Mouse (Mus musculus): ENCODE results near the gene Lonp2. TPM values are rescaled to one million over a fixed set of nuclear protein-coding genes. Genes with fewer than 3 reads are reported as not detected.
A peak's percentile ranks its signal among the peaks of the same experiment; 100 is the strongest.

Lonp2 gene
- polyA plus RNA-seq, 1 experiment from 2014 or later = 72.5 TPM

DNA sequence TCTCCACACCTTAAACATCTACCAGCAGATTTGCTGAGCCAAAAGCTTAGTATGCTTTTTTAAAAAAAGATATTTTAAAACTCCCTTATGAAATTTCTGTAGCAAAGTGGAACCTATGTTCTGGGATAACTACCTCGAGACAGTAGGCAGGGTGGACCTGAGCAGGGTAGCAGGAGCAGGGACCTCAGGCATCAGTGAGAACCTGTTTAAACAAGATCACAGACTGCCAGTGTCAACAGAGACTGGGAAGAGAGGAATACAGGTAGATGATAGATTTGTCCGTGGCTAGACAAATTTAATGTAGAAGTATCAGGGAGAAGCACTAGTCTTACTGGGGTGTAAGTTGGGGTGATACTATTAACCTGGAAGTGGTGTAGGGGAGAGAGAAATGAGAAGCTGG lies 10.0 kb upstream of the Lonp2 start:
- Histone ChIP-seq H3K4me3 (ENCODE audit: low read length) (no peak overlapping the region), H3K27me3 (replicated peaks; ENCODE audit: control insufficient read depth, insufficient read depth, low read length) (no peaks in the 10 kb centered on the region), H3K27ac (ENCODE audit: low read length) (no peak overlapping the region), H3K9me3 (ENCODE audit: control insufficient read depth, low read length) (no peaks in the 10 kb centered on the region), H3K4me1 (ENCODE audit: control insufficient read depth, insufficient read depth, low read length) (no peaks in the 10 kb centered on the region), H3K4me2 (ENCODE audit: low read depth, low read length) (no peak overlapping the region), H3K9ac (ENCODE audit: low read depth, low read length) (no peak overlapping the region), H3K36me3 (ENCODE audit: control insufficient read depth, insufficient read depth, low read length) (no peaks in the 10 kb centered on the region)
- ATAC-seq = no peak
- WGBS = 59% methylated on average over 2 of the region's 2 CpGs

DNA sequence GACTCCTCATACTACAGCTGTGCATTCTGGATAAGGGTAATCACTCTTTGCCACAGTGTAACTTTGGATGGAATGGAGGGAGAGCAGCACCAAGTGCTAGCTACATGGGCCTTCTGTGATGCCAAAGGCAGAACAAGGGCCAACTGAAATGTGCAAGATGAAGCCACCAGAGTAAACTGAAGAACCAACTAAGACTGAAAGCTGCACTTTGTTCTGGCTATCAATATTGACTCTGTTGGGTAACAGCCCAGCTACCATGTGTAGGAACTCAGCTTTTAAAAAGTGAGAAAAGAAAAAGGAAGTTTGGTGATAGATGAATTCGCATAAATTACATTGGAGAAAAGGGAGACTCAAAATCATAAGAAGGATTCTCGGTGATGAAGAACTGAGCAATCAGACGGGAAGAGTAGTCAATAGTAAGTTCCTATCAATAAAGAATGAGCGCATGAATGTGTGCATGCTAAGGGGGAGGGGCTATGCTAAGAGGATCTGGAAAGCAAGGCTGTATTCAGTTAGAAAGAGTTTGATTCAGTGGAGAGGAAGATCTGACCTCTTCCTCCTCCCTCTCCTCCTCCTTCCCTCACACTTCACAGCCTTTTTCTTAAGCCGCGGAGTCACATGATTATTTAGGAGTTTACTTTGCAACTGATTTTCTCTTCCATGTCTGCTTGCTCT lies 8.6 kb upstream of the Lonp2 start:
- no peaks in the 10 kb centered on the region for H3K27me3 ChIP-seq (replicated peaks; ENCODE audit: control insufficient read depth, insufficient read depth, low read length)
- H3K27ac ChIP-seq (ENCODE audit: low read length) = no peak overlapping the region
- H3K4me2 ChIP-seq (ENCODE audit: low read depth, low read length) = no peak overlapping the region
- no peaks in the 10 kb centered on the region for H3K9me3 ChIP-seq (ENCODE audit: control insufficient read depth, low read length)
- no peaks in the 10 kb centered on the region for H3K36me3 ChIP-seq (ENCODE audit: control insufficient read depth, insufficient read depth, low read length)
- 84% methylated on average over 6 of the region's 6 CpGs for WGBS
- H3K4me3 ChIP-seq (ENCODE audit: low read length) = no peak overlapping the region
- no peaks in the 10 kb centered on the region for H3K4me1 ChIP-seq (ENCODE audit: control insufficient read depth, insufficient read depth, low read length)
- no peak overlapping the region for H3K9ac ChIP-seq (ENCODE audit: low read depth, low read length)
- ATAC-seq = no peak

DNA sequence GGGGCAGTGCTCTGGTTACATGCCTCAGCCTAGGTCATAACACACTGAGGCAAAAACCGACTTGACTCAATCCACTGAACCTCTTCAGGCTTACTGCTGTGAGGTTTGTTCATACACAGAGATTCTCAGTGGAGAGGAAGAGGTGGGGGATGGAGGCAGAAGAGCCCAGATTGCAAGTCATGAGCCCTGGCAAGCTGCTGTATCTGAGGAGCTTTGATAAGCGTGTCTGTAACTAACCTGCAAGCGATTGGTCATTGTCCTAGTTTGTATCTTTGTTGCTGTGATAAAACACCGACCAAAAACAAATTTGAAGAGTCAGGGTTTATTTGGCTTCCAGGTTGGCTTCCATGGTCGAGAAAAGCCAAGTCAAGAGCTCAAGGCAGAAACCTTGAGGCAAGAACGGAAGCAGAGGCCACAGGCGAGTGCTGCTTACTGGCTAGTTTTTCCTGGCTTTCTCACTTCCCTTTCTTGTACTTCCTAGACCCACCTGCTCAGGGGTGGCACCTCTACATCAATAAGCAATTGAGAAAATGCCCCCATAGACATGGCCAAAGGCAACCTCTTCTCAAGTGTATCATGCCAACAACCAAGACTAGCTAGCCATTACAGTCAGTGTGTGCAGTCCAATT lies 6.0 kb upstream of the Lonp2 start:
- Histone ChIP-seq H3K9me3 (ENCODE audit: control insufficient read depth, low read length) (no peaks in the 10 kb centered on the region), H3K4me1 (ENCODE audit: control insufficient read depth, insufficient read depth, low read length) (no peaks in the 10 kb centered on the region), H3K27me3 (replicated peaks; ENCODE audit: control insufficient read depth, insufficient read depth, low read length) (no peaks in the 10 kb centered on the region), H3K4me2 (ENCODE audit: low read depth, low read length) (no peak overlapping the region), H3K27ac (ENCODE audit: low read length) (no peak overlapping the region), H3K36me3 (ENCODE audit: control insufficient read depth, insufficient read depth, low read length) (no peaks in the 10 kb centered on the region), H3K4me3 (ENCODE audit: low read length) (no peak overlapping the region), H3K9ac (ENCODE audit: low read depth, low read length) (no peak overlapping the region)
- no peak for ATAC-seq
- WGBS = 67% methylated on average over 7 of the region's 7 CpGs

DNA sequence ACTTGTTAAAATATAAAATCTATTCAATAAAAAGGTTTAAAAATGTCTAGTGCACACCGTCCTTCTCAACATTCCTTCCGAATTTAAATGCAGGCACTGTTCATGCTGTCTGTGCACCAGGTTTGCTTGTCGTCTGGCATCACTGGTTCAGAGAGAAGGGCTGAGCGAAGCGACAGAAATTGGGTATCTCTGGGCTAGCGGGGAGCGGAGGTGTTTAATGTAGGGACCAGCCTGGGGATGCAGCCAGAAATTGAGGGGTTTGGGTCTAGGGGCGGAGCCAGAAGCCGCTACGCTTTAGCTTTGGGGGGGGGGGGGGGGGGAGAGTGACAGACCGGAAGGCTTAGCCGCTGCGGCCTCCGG lies 312 bp upstream of the Lonp2 start:
- peaks cover 10% of the 10 kb centered on the region for H3K4me1 ChIP-seq (ENCODE audit: control insufficient read depth, insufficient read depth, low read length)
- H3K9ac ChIP-seq (ENCODE audit: low read depth, low read length) = peak overlapping the region; percentile 67
- no peaks in the 10 kb centered on the region for H3K27me3 ChIP-seq (replicated peaks; ENCODE audit: control insufficient read depth, insufficient read depth, low read length)
- 2% methylated on average over 14 of the region's 14 CpGs for WGBS
- H3K27ac ChIP-seq (ENCODE audit: low read length) = no peak overlapping the region
- no peaks in the 10 kb centered on the region for H3K9me3 ChIP-seq (ENCODE audit: control insufficient read depth, low read length)
- no peaks in the 10 kb centered on the region for H3K36me3 ChIP-seq (ENCODE audit: control insufficient read depth, insufficient read depth, low read length)
- peak overlapping the region; percentile 94 for H3K4me3 ChIP-seq (ENCODE audit: low read length)
- H3K4me2 ChIP-seq (ENCODE audit: low read depth, low read length) = peak overlapping the region; percentile 60
- ATAC-seq = peak; percentile 76

DNA sequence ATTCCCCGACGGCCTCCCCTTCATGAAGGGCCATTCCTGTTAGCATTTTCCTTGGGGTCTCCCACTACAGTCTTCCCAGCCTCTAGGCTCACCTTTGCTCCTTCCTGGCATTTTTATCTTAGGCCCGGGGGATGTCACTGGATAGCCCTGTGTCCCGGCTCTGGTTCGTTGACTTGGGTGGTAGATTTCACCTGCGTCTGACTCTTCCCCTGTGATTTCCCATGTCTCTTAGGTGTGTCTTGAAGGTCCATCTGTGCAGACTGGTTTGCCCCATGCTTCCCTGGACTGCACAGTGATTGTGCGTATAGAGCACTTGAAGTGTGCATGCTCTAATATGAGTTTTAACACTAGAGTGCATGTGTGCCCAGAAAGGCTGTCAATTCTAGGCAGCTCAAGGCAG lies 1.1 kb downstream of the Lonp2 start:
- ATAC-seq = no peak
- Histone ChIP-seq H3K4me1 (ENCODE audit: control insufficient read depth, insufficient read depth, low read length) (peaks cover 10% of the 10 kb centered on the region), H3K27me3 (replicated peaks; ENCODE audit: control insufficient read depth, insufficient read depth, low read length) (no peaks in the 10 kb centered on the region), H3K9ac (ENCODE audit: low read depth, low read length) (peak overlapping the region; percentile 80), H3K4me2 (ENCODE audit: low read depth, low read length) (peak overlapping the region; percentile 74), H3K4me3 (ENCODE audit: low read length) (peak overlapping the region; percentile 94), H3K9me3 (ENCODE audit: control insufficient read depth, low read length) (no peaks in the 10 kb centered on the region), H3K36me3 (ENCODE audit: control insufficient read depth, insufficient read depth, low read length) (no peaks in the 10 kb centered on the region), H3K27ac (ENCODE audit: low read length) (no peak overlapping the region)
- 32% methylated on average over 7 of the region's 7 CpGs for WGBS

DNA sequence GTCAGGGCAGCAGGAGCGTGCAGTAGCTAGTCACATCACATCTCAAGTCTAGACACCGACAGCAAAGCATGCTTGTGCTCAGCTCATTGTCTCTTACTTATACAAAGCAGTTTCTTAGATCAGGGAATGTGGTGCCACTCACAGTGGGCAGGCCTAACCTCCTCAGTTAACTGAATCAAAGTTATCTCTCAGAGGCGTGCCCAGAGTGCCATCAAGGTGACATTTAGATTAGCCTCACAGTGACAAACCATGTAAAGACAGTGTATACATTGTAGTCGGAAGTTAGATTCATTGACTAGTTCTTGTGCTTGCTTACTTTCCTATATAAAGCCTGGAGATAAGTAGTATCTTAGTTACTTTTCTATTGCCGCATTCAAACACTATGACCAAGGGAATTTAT lies 6.4 kb downstream of the Lonp2 start:
- no peaks in the 10 kb centered on the region for H3K9me3 ChIP-seq (ENCODE audit: control insufficient read depth, low read length)
- no peak for ATAC-seq
- no peak overlapping the region for H3K9ac ChIP-seq (ENCODE audit: low read depth, low read length)
- 80% methylated on average over 5 of the region's 5 CpGs for WGBS
- H3K36me3 ChIP-seq (ENCODE audit: control insufficient read depth, insufficient read depth, low read length) = peaks cover 5% of the 10 kb centered on the region
- H3K4me3 ChIP-seq (ENCODE audit: low read length) = no peak overlapping the region
- no peak overlapping the region for H3K27ac ChIP-seq (ENCODE audit: low read length)
- H3K4me2 ChIP-seq (ENCODE audit: low read depth, low read length) = no peak overlapping the region
- peaks cover 5% of the 10 kb centered on the region for H3K4me1 ChIP-seq (ENCODE audit: control insufficient read depth, insufficient read depth, low read length)
- no peaks in the 10 kb centered on the region for H3K27me3 ChIP-seq (replicated peaks; ENCODE audit: control insufficient read depth, insufficient read depth, low read length)

DNA sequence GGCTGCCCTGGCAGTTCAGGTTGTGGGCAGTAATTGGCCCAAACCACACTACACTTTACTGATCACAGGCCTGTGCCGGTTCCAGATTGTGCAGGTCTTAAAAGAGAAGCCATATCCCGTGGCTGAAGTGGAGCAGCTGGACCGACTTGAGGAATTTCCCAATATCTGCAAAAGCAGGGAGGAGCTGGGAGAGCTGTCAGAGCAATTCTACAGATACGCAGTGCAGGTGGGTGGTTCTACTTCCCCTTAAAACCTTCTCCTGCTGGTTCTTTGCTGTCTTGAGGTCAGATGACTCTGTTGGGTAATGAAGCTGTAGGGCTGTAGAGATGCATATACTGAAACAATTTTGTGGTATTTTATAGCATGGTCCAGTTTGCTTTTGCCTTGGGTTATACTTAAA lies 7.6 kb downstream of the Lonp2 start:
- Histone ChIP-seq H3K4me3 (ENCODE audit: low read length) (no peak overlapping the region), H3K4me1 (ENCODE audit: control insufficient read depth, insufficient read depth, low read length) (peaks cover 3% of the 10 kb centered on the region; the same call in 1 of the 2 replicates), H3K4me2 (ENCODE audit: low read depth, low read length) (no peak overlapping the region), H3K27ac (ENCODE audit: low read length) (no peak overlapping the region), H3K27me3 (replicated peaks; ENCODE audit: control insufficient read depth, insufficient read depth, low read length) (no peaks in the 10 kb centered on the region), H3K9ac (ENCODE audit: low read depth, low read length) (no peak overlapping the region), H3K9me3 (ENCODE audit: control insufficient read depth, low read length) (no peaks in the 10 kb centered on the region), H3K36me3 (ENCODE audit: control insufficient read depth, insufficient read depth, low read length) (peaks cover 8% of the 10 kb centered on the region)
- 70% methylated on average over 4 of the region's 4 CpGs for WGBS
- ATAC-seq = no peak

DNA sequence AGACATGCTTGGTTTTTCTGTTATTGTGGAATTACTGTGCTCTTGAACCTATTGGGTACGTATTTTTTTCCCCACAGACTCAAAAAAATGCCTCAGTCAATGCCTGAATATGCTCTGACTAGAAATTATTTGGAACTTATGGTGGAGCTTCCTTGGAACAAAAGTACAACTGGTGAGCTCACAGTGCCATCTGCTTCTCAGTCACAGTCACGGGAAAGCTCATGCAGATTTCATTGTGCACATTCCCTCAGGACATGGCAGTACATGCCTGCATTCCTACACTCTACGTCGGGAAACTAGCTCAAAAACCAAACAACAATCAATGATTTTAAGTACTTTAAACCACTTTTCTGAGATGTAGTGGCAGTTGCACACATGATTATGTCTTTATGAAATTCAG lies 14.0 kb downstream of the Lonp2 start:
- Histone ChIP-seq H3K36me3 (ENCODE audit: control insufficient read depth, insufficient read depth, low read length) (peaks cover 15% of the 10 kb centered on the region), H3K9me3 (ENCODE audit: control insufficient read depth, low read length) (no peaks in the 10 kb centered on the region), H3K27ac (ENCODE audit: low read length) (no peak overlapping the region), H3K27me3 (replicated peaks; ENCODE audit: control insufficient read depth, insufficient read depth, low read length) (no peaks in the 10 kb centered on the region), H3K9ac (ENCODE audit: low read depth, low read length) (no peak overlapping the region), H3K4me3 (ENCODE audit: low read length) (no peak overlapping the region), H3K4me1 (ENCODE audit: control insufficient read depth, insufficient read depth, low read length) (no peaks in the 10 kb centered on the region), H3K4me2 (ENCODE audit: low read depth, low read length) (no peak overlapping the region)
- no peak for ATAC-seq
- 85% methylated on average over 4 of the region's 4 CpGs for WGBS

DNA sequence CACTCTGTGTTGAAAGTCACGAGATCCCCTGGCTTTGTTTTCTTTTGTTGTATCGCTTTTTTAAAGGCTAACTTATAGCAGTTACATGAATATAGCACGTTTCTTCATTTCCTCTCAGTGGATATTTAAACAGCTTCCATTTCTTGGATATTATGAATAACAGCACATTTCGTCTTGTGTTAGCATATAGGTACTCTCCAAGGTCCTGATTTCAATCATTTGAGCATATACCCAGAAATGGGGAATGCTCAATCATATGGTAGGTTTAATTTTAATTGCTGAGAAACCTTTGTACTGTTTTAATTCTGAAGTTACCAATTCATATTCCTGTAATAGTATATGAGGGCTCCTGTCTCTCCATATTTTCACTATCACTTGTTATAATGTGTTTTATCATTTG lies 15.1 kb downstream of the Lonp2 start:
- Histone ChIP-seq H3K36me3 (ENCODE audit: control insufficient read depth, insufficient read depth, low read length) (peaks cover 15% of the 10 kb centered on the region), H3K27me3 (replicated peaks; ENCODE audit: control insufficient read depth, insufficient read depth, low read length) (no peaks in the 10 kb centered on the region), H3K9ac (ENCODE audit: low read depth, low read length) (no peak overlapping the region), H3K4me1 (ENCODE audit: control insufficient read depth, insufficient read depth, low read length) (no peaks in the 10 kb centered on the region), H3K4me2 (ENCODE audit: low read depth, low read length) (no peak overlapping the region), H3K4me3 (ENCODE audit: low read length) (no peak overlapping the region), H3K27ac (ENCODE audit: low read length) (no peak overlapping the region), H3K9me3 (ENCODE audit: control insufficient read depth, low read length) (no peaks in the 10 kb centered on the region)
- WGBS = 85% methylated on average over 4 of the region's 4 CpGs
- ATAC-seq = no peak

DNA sequence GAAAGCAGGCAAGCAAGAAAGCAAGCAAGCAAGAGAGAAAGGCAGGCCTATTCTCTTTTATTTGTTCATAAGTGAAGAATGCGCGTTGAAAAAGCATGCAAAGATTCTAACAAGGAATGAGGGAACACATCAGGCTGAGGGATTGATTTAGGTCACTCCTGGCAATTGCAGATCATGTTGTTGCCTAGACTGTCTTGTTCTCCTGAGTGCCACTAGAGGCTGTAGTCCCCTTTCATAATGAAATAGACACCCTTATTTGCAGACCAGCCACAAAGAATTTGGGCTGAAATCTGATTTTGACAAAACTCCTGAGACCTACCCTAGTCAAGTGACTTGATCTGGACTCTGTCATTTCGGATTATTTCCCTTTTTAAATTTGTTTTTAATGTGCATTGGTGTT lies 18.8 kb downstream of the Lonp2 start:
- no peak for ATAC-seq
- H3K27ac ChIP-seq (ENCODE audit: low read length) = no peak overlapping the region

More for the DNA sequence above, 18.8 kb downstream of the Lonp2 start:
- Histone ChIP-seq H3K36me3 (ENCODE audit: control insufficient read depth, insufficient read depth, low read length) (peaks cover 3% of the 10 kb centered on the region; the same call in 1 of the 2 replicates), H3K4me1 (ENCODE audit: control insufficient read depth, insufficient read depth, low read length) (no peaks in the 10 kb centered on the region), H3K9me3 (ENCODE audit: control insufficient read depth, low read length) (no peaks in the 10 kb centered on the region), H3K4me3 (ENCODE audit: low read length) (no peak overlapping the region), H3K9ac (ENCODE audit: low read depth, low read length) (no peak overlapping the region), H3K4me2 (ENCODE audit: low read depth, low read length) (no peak overlapping the region), H3K27me3 (replicated peaks; ENCODE audit: control insufficient read depth, insufficient read depth, low read length) (no peaks in the 10 kb centered on the region)
- 83% methylated on average over 3 of the region's 3 CpGs for WGBS
